Mouse (Mus musculus) large intestine, adult 2 months (tissue): Measurements from ENCODE around the gene Robo1. TPM values are rescaled to one million over a fixed set of nuclear protein-coding genes. Genes with fewer than 3 reads are reported as not detected.

Experiments used
- DNase-seq: peaks from one replicate; pipeline ENCODE4 v3.0.0-alpha.2; 2012; ENCODE audit warnings: low read depth, low spot score
- WGBS: fragments of 180-500 bp; shearing (Covaris S2); methylation state at CpG from one replicate; pipeline ENCODE4 v1.1.7; 2018; 5-methylcytosine and 5-hydroxymethylcytosine counted together
- polyA plus RNA-seq: library from polyadenylated mRNA; depleted of rRNA; stranded (reverse); fragments of >200 nt; gene quantifications from 2 replicates; pipeline ENCODE4 v1.2.3, GENCODE M21; 2012

Gene Robo1
- polyA plus RNA-seq, 1 experiment: 0.56 TPM

DNA sequence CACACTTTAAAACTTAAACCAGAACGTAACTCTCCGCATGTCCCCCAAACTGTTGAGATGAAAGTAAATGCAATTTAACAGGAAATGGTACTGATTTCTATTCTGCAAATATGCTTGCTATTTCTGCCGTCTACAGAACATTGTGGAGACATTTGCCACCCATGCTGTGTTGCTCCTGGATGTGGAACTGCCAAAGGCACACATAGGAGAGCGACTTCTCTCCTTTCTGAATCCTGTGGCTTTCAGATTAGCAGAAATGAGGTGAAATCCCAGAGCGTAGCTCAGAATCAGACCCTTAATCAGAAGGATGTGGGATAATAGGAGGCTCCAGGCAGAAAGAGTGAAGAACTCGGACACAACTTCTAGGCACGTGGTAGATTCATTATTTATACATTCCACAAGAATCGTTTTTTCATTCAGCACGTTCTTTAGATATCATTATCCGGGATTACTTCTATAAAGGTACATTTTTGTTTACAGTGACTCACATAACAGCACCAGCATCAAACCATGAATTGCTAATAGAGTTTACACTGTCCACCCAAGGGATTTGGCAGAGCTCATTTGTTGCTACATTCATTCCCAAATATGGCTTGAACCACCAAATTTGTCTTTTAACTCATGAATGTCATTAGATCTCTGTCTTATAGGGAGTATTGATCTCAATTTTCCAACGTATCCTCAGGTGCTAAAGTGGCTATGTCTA, 276.5 kb downstream of the Robo1 start:
- 73% methylated on average over 11 of the region's 11 CpGs for WGBS
- no peak for DNase-seq

GRCm38 (mm10) chr16:72585160-72585813, 277.2 kb downstream of the Robo1 start:
- WGBS: 65% methylated on average over 3 of the region's 3 CpGs
- DNase-seq: no peak

GRCm38 (mm10) chr16:72587376-72588072, 279.4 kb downstream of the Robo1 start:
- 45% methylated on average over 3 of the region's 3 CpGs for WGBS
- DNase-seq: no peak

DNA sequence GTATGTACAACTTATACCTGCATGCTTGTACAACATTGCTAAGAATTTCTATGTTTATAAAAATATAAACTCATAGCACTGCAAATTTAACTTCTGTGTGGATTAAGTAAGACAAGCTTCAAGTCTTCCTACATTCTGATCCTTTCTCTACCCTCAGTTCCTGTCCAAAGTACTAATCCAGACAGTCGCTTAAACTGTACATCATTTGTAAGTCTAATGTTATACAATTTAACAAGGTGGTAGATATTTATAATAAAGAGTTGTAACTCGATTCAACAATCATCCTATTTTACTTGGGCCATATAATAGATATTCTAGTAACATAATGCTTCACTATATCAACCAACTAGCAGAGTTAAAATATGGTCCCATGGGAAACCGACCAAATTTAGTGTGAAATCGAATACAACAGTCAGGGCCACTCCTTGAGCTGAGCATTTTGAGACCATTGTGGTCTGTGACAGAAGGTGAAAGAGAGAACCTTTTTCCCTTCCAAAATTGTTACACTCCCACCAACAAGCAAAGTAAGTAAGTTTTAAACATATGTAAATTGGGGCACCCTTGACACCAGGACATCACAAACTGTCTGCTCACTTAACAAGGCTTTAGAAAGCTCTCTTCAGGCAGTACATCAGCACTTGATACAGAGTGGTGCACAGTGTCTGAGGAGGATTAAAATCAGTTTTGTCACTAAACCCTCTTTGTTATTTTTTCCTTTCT, 295.5 kb downstream of the Robo1 start:
- DNase-seq: no peak
- WGBS: 62% methylated on average over 4 of the region's 4 CpGs

GRCm38 (mm10) chr16:72605066-72605465, 297.0 kb downstream of the Robo1 start:
- WGBS: 22% methylated on average over 6 of the region's 6 CpGs
- peak; percentile 4 for DNase-seq

DNA sequence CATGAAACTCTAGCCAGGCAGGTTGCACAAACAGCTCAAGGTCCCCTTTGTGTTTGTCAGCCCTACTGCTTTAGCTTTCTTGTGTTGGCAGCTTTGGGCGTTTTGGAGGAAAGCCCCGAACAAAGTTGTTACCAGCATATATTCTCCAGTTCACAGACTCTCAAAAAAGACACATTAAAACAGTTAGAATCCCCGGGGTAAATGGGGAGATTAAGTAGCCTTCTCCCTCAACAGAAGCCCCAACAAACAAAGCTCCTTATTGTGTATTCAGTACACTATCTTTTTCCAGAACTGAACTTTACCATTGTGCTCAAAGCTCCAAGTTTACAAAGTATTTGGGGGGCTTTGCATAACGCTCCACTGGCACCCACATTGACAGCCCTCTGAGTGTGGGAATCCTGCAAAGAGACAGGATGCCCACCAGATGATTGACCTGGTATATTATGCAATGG, 302.6 kb downstream of the Robo1 start:
- DNase-seq: no peak
- 58% methylated on average over 4 of the region's 4 CpGs for WGBS

GRCm38 (mm10) chr16:72614898-72615297, 306.8 kb downstream of the Robo1 start:
- 7% methylated on average over 1 of the region's 1 CpGs for WGBS
- DNase-seq: no peak

GRCm38 (mm10) chr16:72615360-72615759, 307.3 kb downstream of the Robo1 start:
- 51% methylated on average over 2 of the region's 2 CpGs for WGBS
- DNase-seq: no peak

DNA sequence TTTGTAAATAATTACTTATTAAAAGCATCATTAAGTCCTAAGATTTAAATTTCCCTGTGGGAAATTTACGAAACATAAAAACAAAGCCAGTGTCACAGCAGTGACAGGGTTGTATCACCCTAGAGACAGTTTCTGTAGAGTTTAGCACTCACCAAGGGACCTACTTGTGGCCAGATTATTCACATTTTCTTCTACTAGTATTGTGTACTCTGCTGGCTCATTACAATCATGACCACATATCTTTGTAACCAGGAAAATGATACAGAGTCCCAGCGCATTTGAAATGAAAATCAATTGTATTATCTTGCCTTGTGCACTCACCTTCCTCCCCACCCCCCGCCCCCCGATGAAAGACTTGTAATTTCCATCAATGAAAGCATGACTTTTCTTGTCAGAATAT, 314.3 kb downstream of the Robo1 start:
- 88% methylated on average over 4 of the region's 4 CpGs for WGBS

DNA sequence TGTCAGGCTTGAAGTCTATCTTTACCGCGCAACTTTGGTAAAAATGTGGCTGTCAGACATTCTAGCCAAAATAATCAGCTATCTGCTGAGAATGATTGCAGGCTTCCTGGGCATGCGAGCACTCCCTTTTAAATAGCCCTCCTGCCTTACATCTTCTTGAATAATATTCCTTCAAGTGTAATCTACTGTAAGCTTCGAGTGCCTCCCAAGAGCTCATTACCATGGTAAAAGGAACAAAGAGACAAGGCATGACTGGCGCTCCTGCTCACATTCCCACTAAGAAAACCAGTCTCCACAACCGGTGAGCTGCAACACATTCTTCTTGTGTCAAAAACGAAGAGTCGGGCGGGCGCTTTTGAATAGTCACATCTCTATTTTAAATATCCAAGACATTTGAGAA, 314.8 kb downstream of the Robo1 start:
- 92% methylated on average over 10 of the region's 10 CpGs for WGBS
- DNase-seq: no peak

More for the DNA sequence above, 314.3 kb downstream of the Robo1 start:
- DNase-seq: no peak

GRCm38 (mm10) chr16:72633846-72634245, 325.7 kb downstream of the Robo1 start:
- DNase-seq: no peak
- 65% methylated on average over 7 of the region's 7 CpGs for WGBS

- DNase-seq: no peak
- 70% methylated on average over 8 of the region's 8 CpGs for WGBS
These were observed 331.3 kb downstream of the Robo1 start for GRCm38 (mm10) chr16:72639332-72639940.

- 39% methylated on average over 9 of the region's 9 CpGs for WGBS
- DNase-seq: no peak
These were observed 333.1 kb downstream of the Robo1 start for GRCm38 (mm10) chr16:72640932-72641811.

DNA sequence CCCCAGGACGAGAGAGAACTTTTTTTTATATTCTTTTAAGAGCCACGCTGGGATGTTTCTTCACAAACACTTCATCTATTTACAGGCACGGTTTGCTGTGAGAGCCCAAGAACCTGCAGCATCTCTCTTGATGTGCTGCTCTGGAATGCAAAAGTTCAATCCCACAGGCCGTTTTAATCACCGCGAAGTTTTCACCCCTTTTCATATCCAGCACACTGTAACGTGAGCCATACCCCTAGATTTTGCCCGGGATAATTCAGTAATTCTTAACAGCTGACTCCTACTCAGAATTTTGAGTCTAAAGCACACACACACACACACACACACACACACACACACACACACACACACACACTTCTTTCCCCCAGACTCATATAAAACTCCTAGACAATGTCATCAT, 337.8 kb downstream of the Robo1 start:
- no peak for DNase-seq
- 26% methylated on average over 8 of the region's 8 CpGs for WGBS

DNA sequence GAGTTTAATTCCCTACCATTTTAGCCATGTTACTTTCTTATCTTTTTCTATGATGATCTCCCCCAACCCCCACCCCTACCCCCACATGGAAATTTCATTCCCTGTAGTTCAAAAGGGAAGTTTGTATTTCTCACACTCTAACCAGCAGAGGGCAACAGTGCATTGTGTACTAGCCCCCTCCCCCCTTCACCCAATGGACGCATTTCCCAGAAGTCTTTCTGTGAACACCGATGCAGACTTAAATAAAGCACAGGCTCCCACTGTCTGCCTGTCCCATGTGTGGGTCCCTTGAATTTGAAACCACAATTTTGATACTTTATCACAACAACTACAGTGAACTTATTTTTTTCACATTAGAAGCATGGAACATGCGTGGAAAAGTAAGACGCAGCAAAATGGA, 341.2 kb downstream of the Robo1 start:
- WGBS: 39% methylated on average over 4 of the region's 4 CpGs

GRCm38 (mm10) chr16:72655411-72655810, 347.3 kb downstream of the Robo1 start:
- no peak for DNase-seq

More for the DNA sequence above, 341.2 kb downstream of the Robo1 start:
- no peak for DNase-seq

GRCm38 (mm10) chr16:72662837-72663350, 354.8 kb downstream of the Robo1 start:
- no peak for DNase-seq
- 1% methylated on average over 26 of the region's 26 CpGs for WGBS

More at GRCm38 (mm10) chr16:72655411-72655810, 347.3 kb downstream of the Robo1 start:
- WGBS: 73% methylated on average over 9 of the region's 9 CpGs
